Mouse (Mus musculus): Measurements from ENCODE around the gene Rep15. TPM values are rescaled to one million over a fixed set of nuclear protein-coding genes. Genes with fewer than 3 reads are reported as not detected.

The Rep15 gene
- 10.4 and 11.7 TPM in 2 replicates for polyA plus RNA-seq (2015; fragmentation: Nextera tagmentation; extraction: Ambion mirVana)

- Histone ChIP-seq H3K36me3 (ENCODE audit: control insufficient read depth, insufficient read depth) (peaks cover 38% of the 10 kb centered on the region), H3K9ac (ENCODE audit: low read depth, low read length) (no peak within 1 kb of the TSS), H3K9me3 (ENCODE audit: control insufficient read depth) (no peaks in the 10 kb centered on the region)
Observed at GRCm38 (mm10) chr6:147032303-147032925, at the start of gene Rep15. Rep15 (plus strand) TSS chr6:147032584.

GRCm38 (mm10) chr6:146984569-146984968 lies 47.8 kb upstream of the Rep15 start:
- Histone ChIP-seq H3K4me3 (ENCODE audit: low read depth, low read length) (no peak overlapping the region), H3K27ac (ENCODE audit: low read depth, low read length) (no peak overlapping the region), H3K4me2 (replicated peaks; ENCODE audit: low read depth) (no peak overlapping the region), H3K36me3 (ENCODE audit: control insufficient read depth, insufficient read depth) (peaks cover 25% of the 10 kb centered on the region; the same call in 1 of the 2 replicates), H3K9ac (ENCODE audit: low read depth, low read length) (no peak overlapping the region), H3K27me3 (replicated peaks; ENCODE audit: control insufficient read depth, insufficient read depth, low read length) (no peaks in the 10 kb centered on the region), H3K9me3 (ENCODE audit: control insufficient read depth) (no peaks in the 10 kb centered on the region), H3K4me1 (replicated peaks; ENCODE audit: control insufficient read depth, insufficient read depth, low read length) (no peaks in the 10 kb centered on the region)
- TF ChIP-seq CTCF (IDR thresholded peaks at IDR 0.05; ENCODE audit: low read depth) = no peak
- WGBS = 57% methylated on average over 3 of the region's 3 CpGs
- ATAC-seq = no peak

More at GRCm38 (mm10) chr6:147032303-147032925, at the start of gene Rep15:
- H3K27ac ChIP-seq (ENCODE audit: low read depth, low read length) = no peak within 1 kb of the TSS
- no peak for TF ChIP-seq CTCF (IDR thresholded peaks at IDR 0.05; ENCODE audit: low read depth)
- no peak within 1 kb of the TSS; the same call in 1 of the 2 replicates for H3K4me2 ChIP-seq (replicated peaks; ENCODE audit: low read depth)
- no peak within 1 kb of the TSS for H3K4me3 ChIP-seq (ENCODE audit: low read depth, low read length)
- H3K4me1 ChIP-seq (replicated peaks; ENCODE audit: control insufficient read depth, insufficient read depth, low read length) = no peaks in the 10 kb centered on the region
- WGBS = 62% methylated on average over 13 of the region's 13 CpGs
- ATAC-seq = no peak
- H3K27me3 ChIP-seq (replicated peaks; ENCODE audit: control insufficient read depth, insufficient read depth, low read length) = no peaks in the 10 kb centered on the region

GRCm38 (mm10) chr6:146994236-146994635 lies 38.1 kb upstream of the Rep15 start:
- Histone ChIP-seq H3K9ac (ENCODE audit: low read depth, low read length) (no peak overlapping the region), H3K27me3 (replicated peaks; ENCODE audit: control insufficient read depth, insufficient read depth, low read length) (no peaks in the 10 kb centered on the region)
- WGBS = 39% methylated on average over 5 of the region's 5 CpGs

GRCm38 (mm10) chr6:146995391-146995790 lies 37.0 kb upstream of the Rep15 start:
- Histone ChIP-seq H3K9me3 (ENCODE audit: control insufficient read depth) (no peaks in the 10 kb centered on the region), H3K4me1 (replicated peaks; ENCODE audit: control insufficient read depth, insufficient read depth, low read length) (no peaks in the 10 kb centered on the region), H3K27me3 (replicated peaks; ENCODE audit: control insufficient read depth, insufficient read depth, low read length) (no peaks in the 10 kb centered on the region), H3K4me2 (replicated peaks; ENCODE audit: low read depth) (no peak overlapping the region), H3K9ac (ENCODE audit: low read depth, low read length) (no peak overlapping the region), H3K27ac (ENCODE audit: low read depth, low read length) (no peak overlapping the region), H3K4me3 (ENCODE audit: low read depth, low read length) (no peak overlapping the region), H3K36me3 (ENCODE audit: control insufficient read depth, insufficient read depth) (peaks cover 54% of the 10 kb centered on the region)
- ATAC-seq = no peak
- no peak for TF ChIP-seq CTCF (IDR thresholded peaks at IDR 0.05; ENCODE audit: low read depth)
- 88% methylated on average over 2 of the region's 2 CpGs for WGBS

More at GRCm38 (mm10) chr6:146994236-146994635, 38.1 kb upstream of the Rep15 start:
- Histone ChIP-seq H3K9me3 (ENCODE audit: control insufficient read depth) (no peaks in the 10 kb centered on the region), H3K27ac (ENCODE audit: low read depth, low read length) (no peak overlapping the region), H3K4me3 (ENCODE audit: low read depth, low read length) (no peak overlapping the region), H3K4me2 (replicated peaks; ENCODE audit: low read depth) (no peak overlapping the region), H3K36me3 (ENCODE audit: control insufficient read depth, insufficient read depth) (peaks cover 45% of the 10 kb centered on the region), H3K4me1 (replicated peaks; ENCODE audit: control insufficient read depth, insufficient read depth, low read length) (no peaks in the 10 kb centered on the region)
- no peak for ATAC-seq
- TF ChIP-seq CTCF (IDR thresholded peaks at IDR 0.05; ENCODE audit: low read depth) = peak; percentile 77

GRCm38 (mm10) chr6:146995878-146996277 lies 36.5 kb upstream of the Rep15 start:
- 89% methylated on average over 6 of the region's 6 CpGs for WGBS
- no peaks in the 10 kb centered on the region for H3K27me3 ChIP-seq (replicated peaks; ENCODE audit: control insufficient read depth, insufficient read depth, low read length)
- H3K9ac ChIP-seq (ENCODE audit: low read depth, low read length) = no peak overlapping the region
- no peak for TF ChIP-seq CTCF (IDR thresholded peaks at IDR 0.05; ENCODE audit: low read depth)
- no peak overlapping the region for H3K27ac ChIP-seq (ENCODE audit: low read depth, low read length)
- H3K4me1 ChIP-seq (replicated peaks; ENCODE audit: control insufficient read depth, insufficient read depth, low read length) = no peaks in the 10 kb centered on the region
- H3K4me2 ChIP-seq (replicated peaks; ENCODE audit: low read depth) = no peak overlapping the region
- peaks cover 54% of the 10 kb centered on the region for H3K36me3 ChIP-seq (ENCODE audit: control insufficient read depth, insufficient read depth)
- H3K4me3 ChIP-seq (ENCODE audit: low read depth, low read length) = no peak overlapping the region
- no peak for ATAC-seq
- no peaks in the 10 kb centered on the region for H3K9me3 ChIP-seq (ENCODE audit: control insufficient read depth)

GRCm38 (mm10) chr6:146997006-146997405 lies 35.4 kb upstream of the Rep15 start:
- Histone ChIP-seq H3K4me3 (ENCODE audit: low read depth, low read length) (no peak overlapping the region), H3K27ac (ENCODE audit: low read depth, low read length) (no peak overlapping the region), H3K36me3 (ENCODE audit: control insufficient read depth, insufficient read depth) (peaks cover 57% of the 10 kb centered on the region), H3K4me1 (replicated peaks; ENCODE audit: control insufficient read depth, insufficient read depth, low read length) (no peaks in the 10 kb centered on the region), H3K9me3 (ENCODE audit: control insufficient read depth) (no peaks in the 10 kb centered on the region), H3K4me2 (replicated peaks; ENCODE audit: low read depth) (no peak overlapping the region), H3K9ac (ENCODE audit: low read depth, low read length) (no peak overlapping the region), H3K27me3 (replicated peaks; ENCODE audit: control insufficient read depth, insufficient read depth, low read length) (no peaks in the 10 kb centered on the region)
- ATAC-seq = peak; percentile 41
- TF ChIP-seq CTCF (IDR thresholded peaks at IDR 0.05; ENCODE audit: low read depth) = no peak
- 38% methylated on average over 6 of the region's 6 CpGs for WGBS
